Mouse (Mus musculus) cerebellum, adult 11-12 months (tissue): ENCODE measurements around the gene Pnmt.
"Not testable (repeated sequence)": the region's sequence is repeated elsewhere in the genome, so short reads cannot be mapped to it uniquely, and the experiment has no call there.

Experiments
- DNase-seq: peaks from one replicate; pipeline ENCODE4 v3.0.0; 2022

Gene Pnmt

DNA sequence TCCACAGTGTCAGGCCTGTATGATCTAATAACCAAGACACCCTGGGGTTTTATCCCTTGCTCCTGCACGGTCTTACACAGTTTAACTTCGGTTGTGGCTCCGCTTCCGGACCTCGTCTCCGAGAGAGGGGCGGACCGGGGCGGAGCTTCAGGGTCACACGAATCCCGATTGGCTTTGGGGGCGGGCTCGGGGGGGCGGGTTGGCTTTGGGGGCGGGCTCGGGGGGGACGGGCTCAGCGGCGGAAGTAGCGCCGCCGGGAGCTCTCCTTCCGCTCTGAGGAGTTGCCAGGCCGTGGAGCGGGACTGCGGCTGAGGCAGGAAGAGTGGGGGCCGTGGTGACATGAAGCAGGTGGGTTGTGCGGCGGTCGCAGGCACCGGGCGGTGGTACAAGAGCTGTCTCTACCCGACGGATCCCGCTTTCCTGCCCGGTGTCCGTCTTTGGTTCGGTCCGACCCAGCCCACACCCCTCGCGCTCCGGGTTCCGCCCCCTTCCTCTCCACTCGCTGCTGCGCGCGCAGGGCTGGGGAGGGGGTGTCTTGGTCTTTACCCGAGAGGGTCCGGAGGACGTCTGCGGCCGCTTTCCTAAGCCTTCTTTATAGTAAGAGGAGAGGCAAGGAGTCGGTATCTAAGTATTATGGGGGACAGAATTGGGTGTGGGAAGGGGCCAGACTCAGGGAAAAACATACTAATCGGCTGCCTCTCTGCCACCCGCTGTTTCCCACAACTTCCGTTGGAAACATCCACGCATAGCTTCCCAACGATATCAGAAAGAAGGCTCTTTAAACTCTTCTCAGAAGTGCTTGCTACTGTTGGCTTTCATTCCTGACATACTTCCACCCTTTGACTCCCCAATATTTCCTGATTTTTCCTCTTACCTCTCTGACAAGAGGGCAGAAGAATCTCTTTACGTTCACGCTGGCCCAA is 27.8 kb upstream of the Pnmt start, which contains the start of gene Stard3:
TSS of gene Stard3 (plus strand) at position 208 of the 923 bp plus-strand sequence.
- peak; percentile 87 for DNase-seq

- no peak for DNase-seq
Observed at GRCm38 (mm10) chr11:98360866-98361521, 25.3 kb upstream of the Pnmt start.

GRCm38 (mm10) chr11:98363817-98364216 is 22.4 kb upstream of the Pnmt start:
- DNase-seq, result no peak

DNA sequence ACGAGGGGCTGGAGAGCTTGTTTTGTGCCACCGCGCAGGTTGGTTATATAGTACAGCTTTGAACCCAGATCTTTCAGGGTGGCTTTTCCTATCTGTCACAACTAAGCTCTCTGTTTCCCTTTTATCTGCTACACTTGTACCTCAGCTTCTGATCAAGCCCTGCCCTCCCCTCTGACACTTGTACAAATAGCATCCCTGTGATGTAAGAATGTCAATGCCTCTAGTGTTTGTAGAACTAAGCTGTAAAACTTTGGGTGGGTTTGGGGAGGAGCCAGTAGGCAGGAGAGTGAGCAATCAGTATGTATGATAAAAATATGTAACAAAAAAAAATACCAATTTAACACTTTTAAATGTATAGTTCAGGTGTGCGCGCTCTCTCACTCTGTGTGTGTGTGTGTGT is 21.8 kb upstream of the Pnmt start:
- no peak for DNase-seq

GRCm38 (mm10) chr11:98366290-98366689 is 20.0 kb upstream of the Pnmt start:
- no peak for DNase-seq

DNA sequence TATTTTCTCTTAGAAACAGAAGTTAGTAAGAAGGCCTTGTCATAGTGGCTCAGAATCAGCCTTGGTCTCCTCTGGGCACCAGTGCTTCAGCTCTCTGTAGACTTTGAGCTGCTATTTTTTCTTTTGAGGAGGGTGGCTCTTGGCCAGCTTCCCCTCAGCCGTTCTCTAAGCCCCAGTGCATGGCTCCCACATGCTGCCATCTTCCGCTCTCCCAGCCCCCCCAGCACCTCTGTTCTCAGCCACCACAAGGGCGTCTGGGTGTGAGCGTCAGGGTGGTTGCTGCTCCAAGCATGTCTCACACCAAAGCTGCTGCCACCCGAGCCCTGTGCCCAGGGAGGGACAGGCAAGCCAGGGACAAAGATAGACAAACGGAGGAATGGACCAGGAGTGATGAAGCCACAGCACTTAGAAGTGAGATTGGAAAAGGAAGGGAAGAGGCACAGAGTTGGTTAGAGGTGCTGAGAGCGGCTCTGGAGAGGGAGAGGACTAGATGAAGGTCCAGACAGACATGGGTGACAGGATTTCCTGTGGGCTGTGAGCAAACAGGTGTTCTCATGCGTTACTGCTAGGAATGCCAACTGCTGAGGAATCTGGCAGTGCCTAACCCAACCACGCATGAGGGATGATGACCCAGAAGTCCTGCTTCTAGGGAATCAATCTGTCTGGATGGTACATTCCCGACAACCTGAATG is 18.9 kb upstream of the Pnmt start:
- no peak for DNase-seq

GRCm38 (mm10) chr11:98367863-98368186 is 18.4 kb upstream of the Pnmt start:
- DNase-seq, result no peak

- DNase-seq, result peak; percentile 73
Observed at GRCm38 (mm10) chr11:98369337-98369736, 16.9 kb upstream of the Pnmt start.

DNA sequence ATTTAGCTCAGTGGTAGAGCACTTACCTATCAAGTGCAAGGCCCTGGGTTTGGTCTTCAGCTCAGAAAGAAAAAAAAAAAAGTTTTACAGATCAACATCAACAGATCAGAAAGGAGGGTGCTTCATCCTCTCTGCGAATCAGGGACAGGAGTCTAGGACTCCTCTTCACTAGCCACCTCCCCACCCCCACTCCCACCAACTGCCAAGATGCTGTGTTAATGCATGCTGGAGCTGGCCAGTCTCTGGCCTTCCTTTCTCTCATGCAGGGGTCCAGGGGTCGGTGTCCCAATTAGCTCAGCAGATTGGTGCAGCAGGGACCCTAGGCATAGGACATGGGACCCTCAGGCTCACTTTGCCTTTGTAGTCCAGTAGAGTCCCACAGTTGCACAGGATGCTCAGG is 15.7 kb upstream of the Pnmt start:
- DNase-seq, result no peak

DNA sequence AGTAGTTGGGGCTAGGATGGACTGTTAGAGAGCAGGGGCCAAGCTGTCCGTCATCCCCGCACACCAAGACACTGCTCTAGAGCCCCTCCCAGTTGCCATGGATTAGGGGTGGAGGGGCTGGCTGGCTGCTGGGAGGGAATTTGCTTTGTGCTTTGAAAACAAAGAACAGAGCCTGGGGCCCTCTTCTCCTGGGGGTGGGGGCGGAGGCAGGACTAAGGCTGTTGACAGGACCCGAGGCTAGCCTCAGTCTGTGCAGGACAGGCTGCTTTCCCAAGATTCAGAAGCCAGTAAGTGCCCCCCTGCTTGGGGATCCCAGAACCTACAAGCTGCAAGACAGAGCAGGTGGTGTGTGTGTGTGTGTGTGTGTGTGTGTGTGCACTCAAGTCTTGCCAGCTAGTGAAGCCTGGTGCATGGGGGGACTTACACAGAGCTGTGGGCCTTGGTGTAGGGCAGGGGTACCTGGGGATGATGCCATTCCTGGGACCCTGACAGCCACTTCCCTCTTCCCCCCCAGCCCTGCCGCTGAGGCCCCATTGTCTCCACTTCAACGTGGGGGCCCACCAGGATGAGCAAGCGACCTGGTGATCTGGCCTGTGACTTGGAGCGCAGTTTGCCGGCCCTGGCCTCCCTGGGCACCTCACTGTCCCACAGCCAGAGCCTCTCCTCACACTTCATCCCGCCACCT is 14.6 kb upstream of the Pnmt start:
- no peak for DNase-seq

DNA sequence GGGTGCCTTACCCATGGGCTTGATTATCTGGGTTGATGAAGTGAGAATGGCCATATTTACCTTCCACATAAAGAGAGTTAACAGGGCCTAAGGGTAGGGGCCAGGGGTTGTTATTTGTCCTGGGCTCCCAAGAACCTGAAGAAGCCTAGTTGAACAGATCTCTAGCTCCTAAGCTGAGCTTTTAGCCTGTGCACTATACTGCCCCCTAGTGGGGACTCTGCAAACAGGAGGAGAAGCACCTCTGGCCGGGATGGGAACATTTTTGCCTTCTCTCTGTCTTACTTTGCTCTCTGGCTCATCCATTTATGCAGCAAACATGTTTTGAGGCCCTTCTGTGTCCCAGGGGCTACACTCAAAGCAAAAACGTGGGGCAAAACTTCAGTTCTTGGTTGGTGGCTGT is 13.8 kb upstream of the Pnmt start:
- no peak for DNase-seq

GRCm38 (mm10) chr11:98373244-98373643 is 13.0 kb upstream of the Pnmt start:
- no peak for DNase-seq

GRCm38 (mm10) chr11:98374266-98374665 is 12.0 kb upstream of the Pnmt start:
- no peak for DNase-seq

- no peak for DNase-seq
Observed at GRCm38 (mm10) chr11:98376756-98377155, 9.5 kb upstream of the Pnmt start.

- DNase-seq, result no peak
Observed at GRCm38 (mm10) chr11:98377787-98378186, 8.5 kb upstream of the Pnmt start.

DNA sequence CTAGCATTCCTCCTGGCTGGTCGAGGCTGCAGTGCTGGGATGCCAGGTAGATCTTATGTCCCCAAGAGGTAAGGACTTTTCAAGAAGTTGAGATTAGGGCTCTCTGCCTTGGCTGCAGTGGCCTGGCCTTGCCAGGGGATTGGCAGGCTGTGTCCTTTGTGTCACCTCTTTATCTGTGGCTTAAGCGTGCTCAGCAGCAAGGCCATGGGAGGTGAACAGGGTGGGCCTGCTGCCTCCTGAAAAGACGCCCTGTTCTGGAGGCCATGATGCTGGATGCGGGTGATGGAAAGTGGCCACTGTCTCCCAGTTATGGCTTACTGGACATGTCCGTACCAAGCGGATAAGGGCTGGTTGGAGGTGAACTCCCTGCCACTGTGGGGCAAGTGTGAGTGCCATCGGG is 6.9 kb upstream of the Pnmt start:
- no peak for DNase-seq

GRCm38 (mm10) chr11:98380106-98380505 is 6.1 kb upstream of the Pnmt start:
- DNase-seq, result peak; percentile 74

- DNase-seq, result peak; percentile 51
Observed at GRCm38 (mm10) chr11:98381651-98382050, 4.6 kb upstream of the Pnmt start.

DNA sequence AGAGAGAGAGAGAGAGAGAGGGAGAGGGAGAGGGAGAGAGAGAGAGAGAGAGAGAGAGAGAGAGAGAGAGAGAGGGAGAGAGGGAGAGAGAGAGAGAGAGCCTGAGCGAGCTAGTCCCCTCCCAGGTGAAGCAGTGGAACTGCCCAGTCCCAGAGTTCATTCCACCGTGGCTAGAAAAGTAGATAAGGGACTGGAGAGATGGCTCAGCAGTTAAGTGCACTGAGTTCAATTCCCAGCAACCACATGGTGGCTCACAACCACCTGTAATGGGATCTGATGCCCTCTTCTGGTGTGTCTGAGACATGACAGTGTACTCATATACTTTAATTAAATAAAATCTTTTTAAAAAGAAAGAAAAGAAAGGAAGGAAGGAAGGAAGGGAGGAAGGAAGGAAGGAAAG is 3.8 kb upstream of the Pnmt start:
- DNase-seq, result not testable (repeated sequence)

DNA sequence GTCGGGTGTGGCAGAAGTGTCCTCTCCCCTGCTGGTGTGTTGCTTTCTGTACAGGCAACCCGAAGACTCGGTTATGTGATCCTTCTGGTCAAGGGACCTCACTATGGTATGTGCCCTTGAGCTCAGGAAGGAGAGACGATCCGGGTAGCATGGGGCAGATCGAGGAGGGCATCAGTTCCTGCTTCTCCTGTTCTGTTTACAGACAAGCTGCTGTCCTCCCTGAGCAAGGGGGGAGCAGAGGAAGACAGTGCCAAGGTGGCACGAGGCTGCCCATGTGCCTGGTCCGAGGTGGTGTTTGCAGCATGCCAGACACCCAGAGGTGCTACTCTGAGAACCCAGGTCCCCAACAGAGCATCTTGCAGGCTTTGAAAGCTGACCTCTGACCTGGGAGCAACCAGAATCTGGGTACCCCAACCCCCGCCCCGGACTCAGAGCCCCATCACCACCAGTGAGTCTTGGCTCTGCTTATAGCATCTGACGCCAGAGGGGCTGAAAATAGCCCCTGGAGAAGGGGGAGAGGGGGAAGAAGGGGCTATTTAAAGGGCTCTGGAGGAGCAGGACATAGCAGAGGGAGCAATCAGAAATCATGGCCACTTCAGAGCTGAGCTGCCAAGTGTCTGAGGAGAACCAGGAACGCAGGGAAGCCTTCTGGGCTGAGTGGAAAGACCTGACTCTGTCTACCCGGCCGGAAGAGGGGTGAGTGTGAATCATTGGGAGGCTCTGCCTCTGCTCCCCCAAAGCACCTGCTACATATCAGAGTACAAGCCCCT is 2.8 kb upstream of the Pnmt start, which contains the start of gene Tcap:
TSS of gene Tcap (plus strand) at position 551 of the 770 bp plus-strand sequence.
- peak; percentile 87 for DNase-seq

- DNase-seq, result peak; percentile 52
Observed at GRCm38 (mm10) chr11:98384216-98384615, 2.0 kb upstream of the Pnmt start.
